Mouse (Mus musculus) megakaryocyte, embryonic 14.5 days (primary cell): ENCODE measurements around the gene Setd4. TPM values are rescaled to one million over a fixed set of nuclear protein-coding genes. Genes with fewer than 3 reads are reported as not detected.

Source experiments
- H3K27me3 ChIP-seq: replicated peaks from 2 replicates; pipeline ENCODE3; 2012; ENCODE audit warnings: inconsistent platforms
- H3K36me3 ChIP-seq: replicated peaks from 2 replicates; pipeline ENCODE3; 2012; ENCODE audit warnings: low read length, inconsistent platforms, mixed read lengths
- H3K4me1 ChIP-seq: 2 replicates; pipeline ENCODE4 v1.6.1; 2012; ENCODE audit warnings: inconsistent platforms
- H3K4me3 ChIP-seq: replicated peaks from 2 replicates; pipeline ENCODE3; 2012; ENCODE audit warnings: moderate library complexity, mild to moderate bottlenecking, inconsistent platforms
- H3K9me3 ChIP-seq: 2 replicates; pipeline ENCODE4 v1.6.1; 2012; ENCODE audit warnings: inconsistent platforms
- FLI1 ChIP-seq: IDR thresholded peaks from 2 replicates; pipeline ENCODE4 v1.6.1; 2012; ENCODE audit warnings: low read length, inconsistent platforms, mixed read lengths
- GATA1 ChIP-seq: IDR thresholded peaks from 3 replicates; pipeline ENCODE4 v1.6.1; 2012; ENCODE audit warnings: mixed read lengths, low read length, inconsistent platforms, borderline replicate concordance
- polyA plus RNA-seq: library from polyadenylated mRNA; stranded (reverse); fragments of >175 nt; gene quantifications from 2 replicates; pipeline ENCODE4 v1.2.3, GENCODE M21; 2012; ENCODE audit warnings: low replicate concordance; ENCODE audit not compliant: insufficient read depth

Gene Setd4
- polyA plus RNA-seq, 1 experiment: 0.89 TPM

DNA sequence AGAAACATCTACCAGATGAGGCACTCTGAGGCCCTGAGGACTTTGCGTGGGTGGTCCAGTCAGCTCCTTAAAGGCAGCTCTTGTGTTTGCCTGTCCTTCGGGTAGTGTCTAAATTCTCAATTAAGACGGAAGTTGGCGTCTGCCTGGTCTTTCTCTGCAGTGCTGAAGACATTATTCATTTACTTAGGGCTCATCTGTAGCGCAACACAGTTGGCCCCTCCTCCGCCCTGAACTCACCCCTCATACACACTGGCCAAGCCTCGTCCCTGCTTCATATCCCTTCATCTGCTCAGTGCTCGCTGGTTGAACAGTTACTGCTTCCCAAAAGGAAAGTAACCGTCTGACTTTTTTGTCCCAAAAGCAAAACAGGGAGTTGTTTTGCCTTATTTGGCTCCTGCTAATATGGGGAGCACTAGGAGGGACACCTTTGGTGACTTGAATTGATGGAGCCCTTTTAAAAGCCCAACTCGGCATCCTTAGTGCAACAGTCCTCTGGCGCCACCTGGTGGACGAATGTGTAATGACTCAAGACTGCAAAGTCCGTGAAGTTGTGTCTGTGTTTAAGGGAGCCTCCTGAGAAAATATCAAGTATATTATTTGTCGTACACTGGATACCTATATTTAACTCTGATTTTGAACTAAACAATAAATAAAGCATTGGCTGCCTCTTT, 27.3 kb downstream of the Setd4 start:
- no peak overlapping the region for H3K4me3 ChIP-seq
- H3K4me1 ChIP-seq: peaks cover 29% of the 10 kb centered on the region
- H3K36me3 ChIP-seq: no peaks in the 10 kb centered on the region
- no peaks in the 10 kb centered on the region; the same call in 1 of the 2 replicates for H3K9me3 ChIP-seq
- TF ChIP-seq FLI1 (no peak), GATA1 (no peak)
- H3K27me3 ChIP-seq: peaks cover 60% of the 10 kb centered on the region

DNA sequence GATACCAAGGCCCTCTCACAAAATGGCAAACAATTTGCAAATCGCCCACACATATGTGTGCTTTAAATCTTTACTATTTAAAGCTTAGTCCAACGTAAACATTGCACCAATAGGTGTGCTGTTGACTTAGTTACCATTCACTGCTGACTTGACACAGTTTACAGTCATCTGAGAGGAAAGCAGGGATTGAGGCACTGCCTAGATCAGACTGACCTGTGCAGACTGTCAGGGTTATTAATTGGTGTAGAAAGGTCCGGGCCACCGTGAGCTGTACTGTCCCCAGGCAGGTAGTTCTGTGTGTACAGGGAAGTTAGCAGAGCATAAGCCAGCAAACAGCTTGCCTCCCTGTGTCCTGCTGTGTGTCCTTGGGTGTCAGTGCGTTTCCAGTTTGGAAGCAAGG, 28.3 kb downstream of the Setd4 start:
- Histone ChIP-seq H3K4me1 (peaks cover 25% of the 10 kb centered on the region), H3K9me3 (peaks cover 3% of the 10 kb centered on the region), H3K4me3 (no peak overlapping the region), H3K36me3 (no peaks in the 10 kb centered on the region), H3K27me3 (peaks cover 59% of the 10 kb centered on the region)
- no peak for TF ChIP-seq FLI1
- no peak for TF ChIP-seq GATA1

DNA sequence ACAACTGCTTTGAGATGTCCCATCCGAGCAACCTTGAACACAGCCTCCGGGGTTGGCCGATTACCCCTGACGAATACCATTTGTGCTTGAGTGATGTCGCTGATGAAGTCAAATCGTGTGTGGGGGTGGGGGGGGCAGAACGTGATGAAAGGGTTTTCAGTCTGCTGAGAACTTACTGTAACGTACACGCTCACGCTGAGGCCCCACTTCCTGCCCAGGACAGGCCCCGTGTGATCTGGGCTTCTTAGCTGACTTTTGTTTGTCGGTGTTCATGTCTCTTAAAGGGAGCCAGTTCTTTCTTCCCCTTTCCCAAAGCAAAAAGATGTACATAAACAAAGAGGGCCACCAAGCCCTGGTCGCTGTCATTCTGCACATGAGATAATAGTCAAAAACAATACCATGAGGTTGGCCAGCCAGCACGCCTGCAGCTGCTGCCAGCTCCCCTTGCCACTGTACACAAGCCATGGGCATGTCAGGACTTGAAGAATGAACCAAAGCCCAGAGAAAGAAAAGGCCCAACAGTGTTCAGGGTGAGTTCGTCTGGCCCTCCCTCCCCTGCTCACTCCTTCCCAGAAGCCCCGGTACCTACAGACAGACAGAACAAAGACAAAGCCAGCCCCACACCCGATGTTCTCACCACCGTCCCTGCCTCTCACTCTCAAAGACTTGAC, 29.2 kb downstream of the Setd4 start:
- H3K4me3 ChIP-seq: no peak overlapping the region
- H3K4me1 ChIP-seq: peaks cover 21% of the 10 kb centered on the region
- peaks cover 3% of the 10 kb centered on the region for H3K9me3 ChIP-seq
- H3K27me3 ChIP-seq: peaks cover 62% of the 10 kb centered on the region
- no peaks in the 10 kb centered on the region for H3K36me3 ChIP-seq
- TF ChIP-seq GATA1: no peak
- no peak for TF ChIP-seq FLI1

DNA sequence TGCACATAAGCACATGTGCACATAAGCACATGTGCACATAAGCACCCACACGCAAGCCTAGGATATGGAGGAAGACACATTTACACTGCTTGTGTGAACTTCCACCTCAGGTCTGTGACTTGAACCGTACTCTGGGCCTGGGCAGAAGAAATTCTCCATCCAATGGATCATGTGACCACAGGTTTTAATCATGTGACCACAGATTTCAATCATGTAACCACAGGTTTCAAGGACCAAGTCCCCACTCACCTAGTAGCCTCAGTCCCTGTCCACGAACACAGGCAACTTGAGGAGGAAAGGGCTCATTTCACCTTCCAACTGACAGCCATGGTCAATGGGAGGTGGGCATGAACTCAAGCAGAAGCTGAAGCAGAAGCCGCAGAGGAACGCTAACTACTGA, 30.4 kb downstream of the Setd4 start:
- Histone ChIP-seq H3K4me3 (no peak overlapping the region), H3K36me3 (no peaks in the 10 kb centered on the region), H3K4me1 (peaks cover 13% of the 10 kb centered on the region), H3K9me3 (peaks cover 9% of the 10 kb centered on the region), H3K27me3 (peaks cover 55% of the 10 kb centered on the region)
- TF ChIP-seq FLI1 (no peak), GATA1 (no peak)

DNA sequence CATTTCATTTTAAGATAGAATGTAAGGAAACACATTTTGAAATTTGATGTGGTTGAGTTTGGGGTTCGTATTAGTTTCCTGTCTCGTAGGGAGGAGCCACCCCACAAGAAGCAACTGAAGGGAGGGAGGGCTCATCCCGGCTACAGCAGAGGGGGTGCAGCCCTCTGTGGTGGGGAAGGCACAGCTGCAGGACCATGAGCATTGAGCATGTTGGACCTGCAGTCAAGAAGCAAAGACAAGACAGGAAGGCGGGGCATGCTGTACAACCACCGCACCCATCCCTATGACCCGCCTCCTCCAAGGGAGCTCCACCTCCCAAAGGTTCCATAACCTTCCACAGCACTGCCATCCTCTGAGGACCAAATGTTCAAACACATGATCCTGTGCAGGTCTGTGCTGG, 31.5 kb downstream of the Setd4 start:
- TF ChIP-seq FLI1: no peak
- peaks cover 18% of the 10 kb centered on the region for H3K9me3 ChIP-seq
- peaks cover 47% of the 10 kb centered on the region for H3K27me3 ChIP-seq
- H3K36me3 ChIP-seq: no peaks in the 10 kb centered on the region
- H3K4me1 ChIP-seq: peaks cover 11% of the 10 kb centered on the region
- no peak overlapping the region for H3K4me3 ChIP-seq

DNA sequence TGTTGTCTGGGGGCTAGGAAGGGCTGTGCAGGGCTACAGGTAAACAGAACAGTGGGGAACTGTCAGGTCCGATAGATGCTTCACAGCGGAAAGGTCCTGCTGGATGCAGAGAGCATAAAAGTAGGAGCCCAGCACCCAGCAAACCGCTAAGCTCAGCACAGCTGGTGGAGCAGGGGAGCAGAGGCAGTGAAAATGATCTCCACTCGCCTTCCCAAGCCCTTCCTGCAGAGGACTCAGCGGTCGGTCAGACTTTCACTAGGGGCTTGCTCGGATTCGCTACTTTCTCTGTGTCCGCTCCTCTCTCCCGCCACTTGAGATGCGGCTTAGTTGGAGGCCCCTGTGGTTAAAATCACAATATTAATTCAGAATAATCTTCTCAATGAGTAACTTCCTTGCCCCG, 45.4 kb downstream of the Setd4 start:
- no peaks in the 10 kb centered on the region for H3K36me3 ChIP-seq
- peaks cover 45% of the 10 kb centered on the region for H3K27me3 ChIP-seq
- no peak overlapping the region for H3K4me3 ChIP-seq
- no peak for TF ChIP-seq FLI1
- TF ChIP-seq GATA1: no peak
- peaks cover 2% of the 10 kb centered on the region for H3K4me1 ChIP-seq
- peaks cover 27% of the 10 kb centered on the region for H3K9me3 ChIP-seq

DNA sequence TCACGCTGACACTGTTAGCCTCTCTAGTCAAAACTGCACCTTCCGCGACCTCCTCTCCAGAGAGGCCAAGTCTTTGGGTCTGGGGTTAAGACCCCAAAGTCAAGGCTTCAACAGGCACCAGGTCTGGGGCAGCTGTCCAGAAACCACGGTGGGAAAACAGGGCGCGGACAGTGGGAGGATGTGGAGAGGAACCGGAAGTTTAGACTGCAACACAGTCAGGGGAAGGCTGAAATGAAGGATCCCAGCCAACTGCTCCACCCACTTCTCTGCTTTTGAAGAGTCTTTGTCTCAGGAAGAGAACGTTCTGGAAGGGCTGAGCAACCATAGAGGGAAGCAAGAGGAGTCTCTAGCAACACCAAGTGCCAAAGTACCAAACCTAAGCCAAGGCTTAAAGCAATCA, 46.2 kb downstream of the Setd4 start:
- peaks cover 27% of the 10 kb centered on the region for H3K9me3 ChIP-seq
- TF ChIP-seq GATA1: no peak
- TF ChIP-seq FLI1: no peak
- H3K36me3 ChIP-seq: no peaks in the 10 kb centered on the region
- peaks cover 44% of the 10 kb centered on the region for H3K27me3 ChIP-seq
- peaks cover 8% of the 10 kb centered on the region for H3K4me1 ChIP-seq
- H3K4me3 ChIP-seq: no peak overlapping the region

DNA sequence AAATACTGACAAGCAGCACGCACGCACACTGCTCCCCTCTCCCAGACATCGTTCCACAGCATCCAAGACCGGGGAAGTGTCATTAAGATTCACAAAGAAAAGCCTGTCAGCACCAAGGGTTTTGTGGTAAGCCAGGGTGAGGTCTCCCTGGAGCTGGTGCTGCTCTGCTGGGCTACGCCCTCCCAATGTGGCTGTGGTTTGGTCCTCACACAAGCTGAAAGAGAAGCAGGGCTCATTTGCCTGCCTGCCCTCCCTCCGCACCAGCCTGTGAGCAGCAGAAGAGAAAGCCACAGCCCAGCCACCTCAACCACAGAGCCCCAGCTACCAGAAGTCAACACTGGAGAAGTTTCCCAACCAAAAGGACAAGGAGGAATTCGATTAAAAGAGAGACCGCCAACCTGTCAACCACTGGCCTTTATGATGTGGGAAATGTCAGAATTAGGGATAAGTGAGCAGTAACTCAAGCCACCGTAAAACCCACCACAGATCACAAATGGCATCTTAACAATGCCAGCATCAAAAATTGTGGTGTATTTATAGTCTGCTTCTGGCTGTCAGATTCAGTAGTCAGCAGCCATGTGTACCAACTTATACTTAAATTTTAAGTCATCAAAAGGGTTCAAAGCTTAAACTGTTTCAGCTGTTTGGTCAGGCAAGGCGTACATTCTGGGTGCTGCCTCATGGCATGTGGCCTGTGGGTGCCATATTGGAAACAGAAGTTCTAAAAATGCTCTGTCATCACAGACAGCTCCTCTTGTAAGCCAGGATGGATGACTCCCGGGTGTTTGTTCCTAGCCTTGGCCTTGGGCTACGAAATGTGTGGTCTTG, 51.0 kb downstream of the Setd4 start:
- H3K27me3 ChIP-seq: peaks cover 57% of the 10 kb centered on the region
- peaks cover 15% of the 10 kb centered on the region for H3K9me3 ChIP-seq

DNA sequence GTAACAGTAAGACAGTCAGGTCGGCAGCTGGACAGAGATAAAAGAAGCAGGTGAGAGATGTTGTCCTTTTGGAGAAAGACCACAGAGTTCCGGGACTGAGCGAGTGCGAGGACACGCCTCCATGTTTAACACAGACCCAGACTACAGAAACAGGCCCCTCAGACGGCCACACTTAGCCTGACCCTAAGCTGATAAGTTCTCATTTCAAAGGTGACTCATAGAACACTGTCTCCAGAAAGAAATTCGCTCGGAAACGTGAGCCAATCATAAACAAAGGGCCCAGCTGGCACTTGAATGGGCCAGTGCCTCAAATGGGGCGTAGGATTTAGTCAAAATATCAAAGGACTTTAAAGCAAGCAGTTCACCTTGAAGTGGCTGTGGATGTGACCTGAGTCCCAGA, 54.6 kb downstream of the Setd4 start:
- Histone ChIP-seq H3K36me3 (no peaks in the 10 kb centered on the region), H3K9me3 (no peaks in the 10 kb centered on the region), H3K4me1 (peaks cover 25% of the 10 kb centered on the region), H3K27me3 (peaks cover 74% of the 10 kb centered on the region), H3K4me3 (no peak overlapping the region)
- TF ChIP-seq FLI1 (no peak), GATA1 (no peak)

More for the DNA sequence above, 51.0 kb downstream of the Setd4 start:
- Histone ChIP-seq H3K36me3 (no peaks in the 10 kb centered on the region), H3K4me3 (no peak overlapping the region), H3K4me1 (peaks cover 16% of the 10 kb centered on the region)
- TF ChIP-seq FLI1: no peak
- TF ChIP-seq GATA1: no peak

DNA sequence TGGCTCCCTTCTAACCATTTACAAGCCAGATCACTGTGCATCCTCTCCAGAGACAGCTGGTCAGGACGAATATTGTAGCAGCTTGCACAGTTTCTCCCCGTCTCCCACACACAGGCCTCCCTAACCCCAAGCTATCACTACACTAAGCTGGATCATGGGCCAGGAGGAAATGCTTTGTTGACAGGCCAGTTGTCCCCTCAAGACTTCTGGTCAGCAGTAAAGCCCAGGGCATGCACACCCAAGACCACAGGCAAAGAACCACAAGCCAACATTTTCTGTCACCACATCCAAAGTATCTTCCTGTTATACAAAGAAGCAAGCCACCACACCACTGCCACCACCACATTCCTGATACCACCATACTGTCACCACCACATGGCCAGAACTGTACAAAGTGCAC, 55.8 kb downstream of the Setd4 start:
- no peaks in the 10 kb centered on the region for H3K36me3 ChIP-seq
- peaks cover 72% of the 10 kb centered on the region for H3K27me3 ChIP-seq
- peaks cover 20% of the 10 kb centered on the region for H3K4me1 ChIP-seq
- TF ChIP-seq FLI1 (no peak), GATA1 (no peak)
- no peak overlapping the region for H3K4me3 ChIP-seq
- no peaks in the 10 kb centered on the region for H3K9me3 ChIP-seq
